Mouse (Mus musculus): ENCODE results near the gene Cpsf6. TPM values are rescaled to one million over a fixed set of nuclear protein-coding genes. Genes with fewer than 3 reads are reported as not detected.

Gene Cpsf6
- total RNA-seq, 2 experiments from 2014 or later: 106 to 109 TPM

Other genes with a start within 250 kb of the Cpsf6 start
- gene Frs2, start 231.5 kb downstream of the Cpsf6 start, total RNA-seq (2021): 10 to 100 TPM; 31.5 to 36.5 TPM
- 10 to 100 TPM; 53.5 to 56.4 TPM for gene Yeats4, start 155.5 kb downstream of the Cpsf6 start, total RNA-seq (2021)
- gene 9530003J23Rik, start 141.3 kb downstream of the Cpsf6 start, total RNA-seq (2021): not detected
- 10 to 100 TPM; 10.9 to 11.4 TPM for gene Lyz2, start 97.7 kb downstream of the Cpsf6 start, total RNA-seq (2021)
- gene Lyz1, start 87.1 kb downstream of the Cpsf6 start, total RNA-seq (2021): 1 to 10 TPM; 1.2 to 1.8 TPM
- gene Cpm, start 249.5 kb upstream of the Cpsf6 start, total RNA-seq (2021): 1 to 10 TPM; 4.0 to 5.3 TPM